Mouse (Mus musculus) hematopoietic stem cell, adult 5-6 weeks (primary cell): ENCODE measurements around the gene Txk. TPM values are rescaled to one million over a fixed set of nuclear protein-coding genes. Genes with fewer than 3 reads are reported as not detected.

Experiments used
- ATAC-seq, 2 experiments: fragments of 125-278 bp in 1 of 2; replicated peaks in 1 of 2; 2 replicates each; pipeline ENCODE4 v1.8.0; 2016 to 2017; ENCODE audit warnings: inconsistent platforms in 2 of 2, mild to moderate bottlenecking in 2 of 2, moderate number of reproducible peaks in 2 of 2, low read depth in 1 of 2, moderate TSS enrichment in 1 of 2; ENCODE audit not compliant: low FRiP score in 2 of 2, poor library complexity in 2 of 2, severe bottlenecking in 2 of 2, insufficient read depth in 1 of 2, low TSS enrichment in 1 of 2
- total RNA-seq: library from RNA; stranded (forward); fragments of 172-1452, 232-1000 nt; gene quantifications from 2 replicates; pipeline ENCODE4 v1.2.3, GENCODE M21; 2017

The Txk gene
- total RNA-seq = 1.4 and 1.9 TPM in 2 replicates

DNA sequence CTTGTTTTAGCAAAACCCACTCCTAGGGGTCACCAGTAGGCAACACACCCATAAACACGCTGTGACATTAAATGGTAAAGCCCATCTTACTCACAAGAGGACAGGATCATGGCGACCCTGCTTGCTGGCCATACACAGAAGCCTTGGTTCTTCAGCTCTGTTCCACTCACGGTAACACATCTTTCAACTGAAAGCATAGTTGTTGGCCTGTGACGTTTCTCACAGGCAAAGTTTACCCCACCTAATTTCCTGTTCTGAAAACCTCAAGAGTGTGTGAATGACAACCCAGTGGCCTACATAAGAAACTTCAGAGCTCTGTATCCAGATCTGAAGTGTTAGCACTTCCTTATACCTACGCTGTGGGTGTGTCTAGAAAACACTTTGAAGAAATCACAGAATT, at the start of gene Txk:
Txk (minus strand) TSS at position 193 of the 400 bp plus-strand sequence.
- ATAC-seq = peak; percentile 51 to 54

DNA sequence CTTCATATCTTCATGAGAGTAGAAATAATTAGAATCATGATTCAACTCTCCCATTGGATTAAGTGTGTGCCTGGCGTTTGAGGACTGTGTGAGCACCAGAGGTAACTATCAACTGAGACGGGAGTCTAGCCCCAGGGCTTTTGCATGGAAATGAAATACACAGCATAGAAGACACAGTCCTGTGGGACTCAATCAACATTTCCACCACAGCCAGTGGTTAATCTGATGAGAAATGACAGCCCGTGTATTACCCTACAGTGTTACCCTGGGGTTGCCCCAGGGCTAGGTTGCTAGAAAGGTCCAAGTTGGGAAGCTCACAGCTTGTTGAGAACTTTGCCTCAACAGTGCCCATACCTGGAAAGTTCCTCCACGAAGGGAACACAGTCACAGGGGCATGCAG, 46.0 kb upstream of the Txk start:
- no peak for ATAC-seq

DNA sequence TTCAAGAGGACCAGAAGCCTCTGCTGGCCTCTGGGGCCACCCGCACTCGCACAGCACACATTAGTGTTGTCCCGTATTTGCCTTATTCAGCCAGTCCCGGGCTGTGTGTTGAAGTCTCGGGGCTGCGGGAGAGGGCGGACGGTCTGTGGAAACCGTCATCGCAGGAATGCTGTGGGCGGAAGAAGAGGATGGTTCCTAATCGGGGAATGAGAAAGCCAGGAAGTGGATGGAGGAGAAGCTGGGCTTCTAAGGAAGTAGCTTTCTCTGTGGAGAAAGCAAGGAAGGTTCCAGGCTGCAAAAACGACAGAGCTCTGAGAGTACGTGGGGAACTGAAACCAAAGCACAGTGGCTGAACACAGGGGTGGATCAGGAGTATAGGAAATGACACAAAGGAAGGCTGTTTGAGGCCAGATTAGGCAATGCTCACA, 43.6 kb upstream of the Txk start:
- peak; percentile 87 to 90 for ATAC-seq

DNA sequence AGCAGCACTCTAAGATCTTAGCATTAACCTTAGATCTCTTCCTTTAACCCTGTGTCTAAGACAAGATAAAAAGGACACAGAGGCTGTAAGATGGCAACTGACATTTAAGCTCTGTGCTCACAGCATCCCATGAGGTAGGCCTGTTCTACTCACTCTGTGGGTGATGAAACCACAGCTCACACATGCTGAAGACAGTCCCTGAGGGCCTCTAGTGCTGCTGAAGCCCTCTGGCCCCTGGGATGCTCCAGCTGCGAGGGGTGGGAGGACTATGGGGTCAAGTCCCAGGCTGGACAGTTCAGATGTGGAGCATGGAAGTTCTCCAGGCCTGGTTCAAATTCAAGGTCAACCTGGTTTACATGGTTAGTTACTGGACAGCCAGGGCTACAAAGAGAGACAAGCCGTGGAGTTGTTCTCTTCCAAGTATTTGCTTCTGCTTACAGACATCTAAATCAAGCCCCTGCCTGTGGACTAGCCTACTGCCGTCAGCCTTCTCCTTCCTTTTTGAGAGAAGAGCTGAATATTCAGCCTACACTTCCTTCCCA, 40.8 kb upstream of the Txk start:
- ATAC-seq = no peak

DNA sequence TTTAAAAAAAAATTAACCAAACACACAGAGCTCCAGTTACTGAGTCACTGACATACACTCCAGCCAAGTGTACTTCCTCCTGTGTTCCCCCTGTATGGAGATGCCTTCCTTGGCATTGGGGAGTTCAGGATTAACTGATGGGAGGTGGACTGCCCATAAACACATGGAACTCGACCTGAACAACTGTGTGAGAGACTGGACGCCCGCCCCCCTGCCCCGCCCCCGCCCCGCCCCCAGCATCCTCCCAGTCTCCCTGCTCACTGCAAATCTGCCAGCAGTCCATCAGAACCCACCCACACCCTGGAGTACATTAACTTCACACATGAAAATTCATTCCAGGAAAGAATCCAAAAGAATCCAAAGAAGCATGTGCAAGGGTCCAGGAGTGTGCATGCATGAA, 39.2 kb upstream of the Txk start:
- no peak for ATAC-seq

DNA sequence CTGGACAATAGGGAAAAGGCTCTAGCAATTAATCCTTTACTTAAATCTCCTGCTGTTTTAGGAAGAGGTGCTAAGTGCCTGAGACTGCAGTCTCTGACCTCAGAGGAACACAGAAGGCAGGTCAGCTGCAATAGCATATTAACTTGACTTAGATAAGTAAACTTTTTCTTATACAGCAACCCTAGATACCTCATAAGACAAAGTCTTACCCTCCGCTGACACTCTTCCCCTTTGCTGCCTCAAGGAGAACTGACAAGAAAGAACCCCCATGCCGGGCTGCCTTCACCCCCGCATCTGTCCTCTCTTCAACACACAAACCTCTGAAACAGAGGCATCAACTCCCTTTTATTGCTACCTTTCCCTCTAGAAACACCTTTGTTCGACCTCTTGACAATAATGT, 38.8 kb upstream of the Txk start:
- ATAC-seq = no peak

DNA sequence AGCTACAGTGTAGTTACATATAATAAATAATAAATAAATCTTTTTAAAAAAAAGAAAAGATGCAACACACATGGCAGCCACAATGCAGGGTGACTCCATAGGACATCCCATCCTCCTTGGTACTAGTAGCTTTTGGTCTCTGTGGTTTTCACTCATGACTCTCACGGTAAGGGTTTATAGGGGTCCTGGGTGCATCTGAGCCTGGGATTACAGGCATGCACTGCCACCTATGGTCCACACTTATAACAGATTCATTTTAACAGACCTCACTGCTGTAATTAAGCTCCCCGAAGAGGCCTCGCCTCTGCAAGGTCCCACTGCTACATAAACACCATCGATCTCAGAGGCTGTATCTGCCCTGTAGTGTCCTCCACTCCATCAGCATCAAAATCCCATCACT, 32.9 kb upstream of the Txk start:
- no peak for ATAC-seq

DNA sequence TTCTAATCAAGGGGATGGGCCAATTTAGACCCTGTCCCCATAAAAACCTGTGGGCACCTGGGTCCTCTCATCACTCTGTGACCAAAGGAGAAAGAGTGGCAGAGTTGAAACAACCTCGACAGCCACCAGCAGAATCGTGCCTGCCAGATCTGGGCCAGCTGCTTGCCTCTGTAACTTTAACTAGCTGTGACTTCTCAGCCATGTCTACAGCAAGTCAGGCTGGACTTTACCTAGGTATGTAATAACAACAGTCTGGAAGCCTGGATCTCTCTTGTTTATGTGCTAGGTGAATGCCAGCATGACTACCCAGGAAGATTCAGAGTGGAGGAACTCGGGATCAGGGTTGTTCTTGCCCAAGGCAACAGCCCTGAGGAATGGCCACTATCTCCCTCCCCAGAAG, 32.1 kb upstream of the Txk start:
- no peak for ATAC-seq

DNA sequence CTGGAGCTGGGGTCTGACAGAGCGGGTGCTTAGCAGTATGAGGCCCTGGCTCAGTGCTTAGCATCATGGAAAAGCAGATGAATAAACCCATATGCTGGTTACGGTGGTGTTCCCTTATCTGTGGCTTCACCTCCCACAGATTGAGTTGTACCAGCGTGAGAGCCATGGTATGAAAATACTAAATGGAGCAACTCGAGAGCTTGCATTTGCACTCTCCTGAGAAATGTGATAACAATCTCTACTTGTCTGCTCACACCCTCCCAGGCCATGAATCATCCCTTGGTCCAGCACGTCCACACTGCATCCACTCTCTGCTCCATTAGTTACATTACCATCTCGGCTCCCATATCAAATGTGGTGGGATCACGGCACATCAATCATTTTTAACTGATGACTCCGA, 31.4 kb upstream of the Txk start:
- no peak for ATAC-seq

DNA sequence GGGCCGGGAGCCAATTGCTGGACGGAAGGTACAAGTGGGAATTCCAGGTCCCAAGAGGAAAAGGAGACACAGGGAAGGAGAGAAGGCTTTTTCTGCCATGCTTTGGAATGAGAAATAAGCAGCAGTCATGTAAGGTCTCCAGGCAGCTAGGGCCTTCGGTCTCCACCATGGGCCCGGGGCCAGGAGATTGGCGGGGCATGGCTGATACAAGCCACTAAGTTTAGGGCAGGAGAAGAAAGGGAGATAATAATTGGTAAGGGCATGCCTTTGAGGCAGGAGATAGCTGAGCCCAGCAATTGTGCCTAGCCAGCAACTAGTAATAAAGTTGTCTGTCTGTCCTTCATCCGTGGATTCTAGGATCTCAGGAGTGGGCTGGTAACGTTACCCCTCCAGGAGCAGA, 30.5 kb upstream of the Txk start:
- ATAC-seq = no peak

DNA sequence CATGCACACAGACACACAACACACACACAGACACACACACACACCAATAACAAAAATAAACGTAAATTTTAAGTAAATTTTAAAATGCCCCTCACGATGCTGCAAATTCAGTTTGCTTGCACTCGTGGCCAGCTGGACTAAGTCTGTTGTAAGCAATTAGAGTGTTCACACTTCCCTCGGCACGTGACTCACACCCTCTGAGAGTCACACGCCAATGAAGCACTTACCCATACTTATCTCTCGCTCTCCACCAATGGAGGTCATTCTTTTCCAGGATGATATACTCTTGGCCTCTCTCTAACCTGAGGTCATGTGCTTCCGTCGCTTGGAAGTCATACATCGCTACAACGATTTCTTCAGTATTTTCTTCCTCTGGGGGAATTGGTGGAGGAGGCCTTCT, 29.2 kb upstream of the Txk start:
- ATAC-seq = no peak

DNA sequence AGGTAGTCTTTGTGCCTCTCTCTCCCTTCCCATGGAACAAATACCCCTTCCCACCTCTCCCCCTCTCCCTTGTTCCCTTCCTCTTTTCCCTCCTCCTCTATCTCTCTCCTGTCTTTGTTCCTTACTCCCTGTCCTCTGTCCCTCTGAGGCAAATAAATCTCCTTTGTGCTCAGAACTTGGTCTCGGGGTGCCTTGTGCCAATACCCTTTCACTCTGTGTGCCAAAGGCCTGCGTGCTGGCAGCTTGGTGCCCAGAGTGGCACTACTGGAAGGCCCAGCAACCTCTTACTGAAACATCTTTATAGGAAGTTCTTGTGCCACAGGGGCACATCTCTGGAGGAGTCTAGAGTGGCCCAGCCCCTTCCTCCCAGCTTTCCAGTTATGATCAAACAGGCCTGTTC, 24.0 kb upstream of the Txk start:
- ATAC-seq = no peak

DNA sequence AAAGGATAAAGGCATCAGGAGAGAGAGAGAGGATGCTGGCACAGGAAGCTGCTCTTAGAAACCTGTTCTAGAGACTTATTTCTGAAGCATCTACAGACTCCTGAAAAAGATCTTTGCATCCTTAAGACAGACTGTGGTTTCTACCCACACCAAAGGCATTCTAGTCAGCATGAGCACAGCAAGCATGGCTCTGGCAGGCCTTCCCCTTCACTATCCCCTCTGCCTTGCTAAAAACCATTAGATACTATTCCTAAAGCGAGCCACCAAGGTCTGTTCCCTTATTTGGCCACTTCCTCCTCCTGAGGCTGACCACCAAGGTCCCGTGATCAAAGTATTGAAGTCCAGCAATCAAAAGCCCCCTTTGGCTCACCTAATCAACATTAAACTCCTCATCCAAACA, 23.6 kb upstream of the Txk start:
- no peak for ATAC-seq

DNA sequence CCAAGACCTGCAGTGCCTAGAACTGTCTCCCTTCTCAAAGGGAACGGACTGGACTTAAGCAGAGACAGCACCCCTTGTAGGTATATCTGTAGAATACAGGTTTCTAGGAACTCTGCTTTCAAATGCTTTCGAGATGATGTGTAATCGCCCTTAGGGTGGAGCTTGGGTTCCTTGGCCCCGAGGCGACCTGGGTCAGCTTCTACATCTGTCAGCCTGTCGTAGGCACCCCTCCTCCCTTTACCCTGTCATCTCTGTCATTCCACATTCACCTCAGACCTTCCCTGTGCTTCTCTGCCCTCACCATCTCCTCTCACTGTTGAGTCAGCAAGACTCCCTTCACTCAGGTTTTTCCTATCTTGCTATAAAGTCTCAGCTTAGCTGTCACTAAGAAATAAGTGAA, 17.3 kb upstream of the Txk start:
- ATAC-seq = no peak

DNA sequence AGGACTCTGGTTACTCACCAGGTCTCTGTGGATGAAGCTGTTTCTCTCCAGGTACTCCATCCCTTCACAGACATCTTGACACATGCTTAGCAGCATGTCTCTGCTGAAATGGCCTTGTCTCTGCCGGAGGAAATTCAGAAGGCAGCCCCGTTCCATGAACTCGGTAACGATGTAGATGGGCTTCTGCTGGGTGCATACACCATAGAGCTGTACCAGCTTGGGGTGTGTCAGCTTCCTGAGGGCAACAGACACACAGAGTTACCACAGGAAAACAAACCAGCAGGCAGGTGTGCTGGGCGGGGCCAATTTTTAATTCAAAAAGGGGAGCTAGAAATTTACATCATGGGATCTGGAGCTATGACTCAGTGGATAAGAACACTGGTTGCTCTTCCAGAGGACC, 11.0 kb upstream of the Txk start:
- ATAC-seq = no peak

DNA sequence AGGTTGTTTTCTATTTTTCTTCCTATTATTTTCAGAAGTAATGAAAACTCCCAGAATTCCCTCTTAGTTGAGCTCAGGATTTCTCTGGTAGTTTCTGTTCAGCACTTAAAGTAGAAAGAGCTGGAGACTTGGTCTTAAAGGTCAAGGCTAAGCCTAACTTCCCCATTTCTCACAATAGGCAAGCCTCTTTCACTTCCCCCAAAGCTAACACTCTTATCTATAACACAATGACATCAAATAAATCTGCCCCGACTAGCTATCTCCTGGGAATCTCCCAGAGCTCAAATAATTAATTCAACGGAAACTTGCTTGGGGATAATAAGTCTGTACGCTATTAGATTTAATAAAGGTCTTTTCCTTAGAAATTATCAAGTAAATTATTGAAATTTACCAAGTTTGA, 10.4 kb upstream of the Txk start:
- peak; percentile 51 to 87; a peak in 3 of 4 replicates for ATAC-seq

DNA sequence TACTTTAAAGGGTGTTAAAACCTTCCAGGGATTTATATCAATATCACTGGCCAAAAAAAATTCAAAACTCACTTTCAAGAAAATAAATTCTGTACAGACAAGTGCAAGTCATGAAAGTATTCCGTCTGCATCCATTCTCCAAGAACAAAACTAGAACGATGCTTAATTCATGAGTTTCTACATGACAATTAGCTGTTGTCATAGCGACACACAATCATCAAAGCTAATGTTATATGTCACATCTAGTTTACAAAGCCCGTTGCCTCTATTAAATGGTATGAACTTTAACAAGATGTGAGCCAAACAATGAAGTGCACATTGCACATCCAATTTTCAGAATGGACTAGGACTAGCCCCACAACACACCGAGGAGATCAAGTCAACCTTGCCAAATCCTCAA, 9.2 kb upstream of the Txk start:
- no peak for ATAC-seq

DNA sequence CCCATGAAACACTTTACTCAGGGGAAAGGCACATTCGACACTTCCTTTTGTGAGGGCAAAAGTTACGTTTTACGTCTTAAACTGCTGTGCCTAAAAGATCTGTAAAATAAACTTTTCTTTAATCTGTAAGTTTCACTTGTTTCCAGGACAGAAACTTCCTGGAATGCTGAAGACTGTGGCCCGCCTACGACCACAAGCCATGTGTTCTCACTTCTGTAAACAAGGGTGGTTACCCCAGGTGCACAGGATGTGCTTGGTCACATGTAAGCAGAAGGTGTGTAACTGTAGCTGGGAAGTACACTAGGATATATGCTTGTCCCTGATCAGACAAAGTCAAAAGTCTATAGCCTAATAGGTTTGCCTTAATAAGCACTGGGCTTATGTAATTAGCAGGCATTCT, 8.7 kb upstream of the Txk start:
- peak in 1 of 2 experiments; percentile 54; a peak in 1 of 4 replicates for ATAC-seq

DNA sequence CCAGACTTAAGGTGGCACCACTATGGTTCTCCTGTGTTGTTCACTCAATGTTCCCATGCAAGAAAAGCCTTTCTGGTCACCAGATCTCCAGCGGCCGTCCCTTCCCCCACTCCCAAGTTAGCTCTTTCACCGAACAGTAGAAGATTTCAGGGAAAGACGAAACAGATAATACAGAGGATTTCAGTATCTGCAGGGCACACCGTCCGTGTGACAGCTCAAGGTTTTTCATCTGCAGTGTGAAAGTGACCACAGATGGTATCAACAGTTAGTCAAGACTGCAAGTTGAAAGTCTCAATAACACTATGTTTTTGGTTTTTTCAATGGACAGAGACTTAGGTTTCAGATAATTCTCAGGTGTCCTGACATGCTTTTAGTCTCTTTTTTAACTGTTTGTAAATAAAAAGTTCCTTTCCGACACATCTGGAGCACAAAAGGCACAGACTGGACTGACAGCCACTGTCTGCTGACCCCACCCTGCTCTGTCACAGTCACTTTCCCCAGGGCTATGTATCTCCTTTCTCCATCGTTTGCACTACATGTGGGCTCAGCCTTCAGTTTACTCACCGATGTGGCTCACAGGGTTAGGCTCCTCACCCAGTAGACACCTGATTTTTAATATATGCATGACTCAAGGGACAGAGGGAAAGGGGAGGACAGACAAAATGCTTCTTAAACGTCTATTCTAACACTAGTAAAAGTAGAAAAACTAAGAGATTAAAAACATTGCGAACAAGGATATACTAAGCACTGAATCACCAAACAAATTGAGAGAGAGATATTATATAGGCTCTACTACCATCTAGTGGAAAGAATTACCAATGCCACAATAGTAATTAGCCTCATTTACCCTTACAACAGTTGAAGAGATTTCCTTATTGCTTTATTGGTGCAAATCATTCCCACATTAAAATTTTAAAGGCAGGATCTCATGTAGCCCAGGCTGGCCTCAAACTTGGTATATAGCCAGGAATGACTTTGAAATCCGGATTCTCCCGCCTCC, 6.6 kb upstream of the Txk start:
- ATAC-seq = no peak
